Mouse (Mus musculus) forebrain, embryonic 10.5 days (tissue): ENCODE measurements around the gene Sox2. TPM values are rescaled to one million over a fixed set of nuclear protein-coding genes. Genes with fewer than 3 reads are reported as not detected.

Source experiments
- DNase-seq: peaks from one replicate; pipeline ENCODE4 v3.0.0-alpha.2; 2017; ENCODE audit warnings: low spot score; ENCODE audit errors: extremely low spot score
- H3K27ac ChIP-seq: fragments of 300-500 bp; sonication (generic); 2 replicates; pipeline ENCODE4 v1.5.1; 2016; ENCODE audit warnings: mild to moderate bottlenecking
- H3K27me3 ChIP-seq: fragments of 300-500 bp; sonication (generic); 2 replicates; pipeline ENCODE4 v1.6.1; 2016; ENCODE audit warnings: mild to moderate bottlenecking; ENCODE audit not compliant: poor library complexity, severe bottlenecking
- H3K36me3 ChIP-seq: fragments of 300-500 bp; sonication (generic); replicated peaks from 2 replicates; pipeline ENCODE4 v1.6.1; 2016; ENCODE audit warnings: mild to moderate bottlenecking, moderate library complexity
- H3K4me1 ChIP-seq: fragments of 300-500 bp; sonication (generic); 2 replicates; pipeline ENCODE4 v1.6.1; 2016
- H3K4me3 ChIP-seq: fragments of 300-500 bp; sonication (generic); 2 replicates; pipeline ENCODE4 v1.5.1; 2016; ENCODE audit warnings: mild to moderate bottlenecking, moderate library complexity
- H3K9me3 ChIP-seq: fragments of 300-500 bp; sonication (generic); 2 replicates; pipeline ENCODE4 v1.6.1; 2016; ENCODE audit warnings: mild to moderate bottlenecking, moderate library complexity
- WGBS: fragments of 180-500 bp; shearing (Covaris S2); methylation state at CpG from one replicate; pipeline ENCODE4 v1.1.7; 2016; 5-methylcytosine and 5-hydroxymethylcytosine counted together
- polyA plus RNA-seq: library from polyadenylated mRNA; unstranded; fragments of >200 nt; fragmentation: Nextera tagmentation; extraction: Ambion mirVana; gene quantifications from 2 replicates; pipeline ENCODE4 v1.2.1, GENCODE M21; 2016

Gene Sox2
- polyA plus RNA-seq, 1 experiment from 2014 or later: 29.3 TPM

GRCm38 (mm10) chr3:34648105-34648832 lies 1.9 kb upstream of the Sox2 start:
- Histone ChIP-seq H3K27ac (peak overlapping the region; percentile 99), H3K9me3 (no peaks in the 10 kb centered on the region), H3K27me3 (peaks cover 82% of the 10 kb centered on the region), H3K4me1 (peaks cover 64% of the 10 kb centered on the region), H3K36me3 (peaks cover 26% of the 10 kb centered on the region), H3K4me3 (peak overlapping the region; percentile 79)
- 0% methylated on average over 19 of the region's 19 CpGs for WGBS
- peak; percentile 75 for DNase-seq

- Histone ChIP-seq H3K4me1 (peaks cover 56% of the 10 kb centered on the region), H3K27me3 (peaks cover 74% of the 10 kb centered on the region), H3K4me3 (peak overlapping the region; percentile 79), H3K27ac (peak overlapping the region; percentile 99), H3K36me3 (peaks cover 28% of the 10 kb centered on the region), H3K9me3 (no peaks in the 10 kb centered on the region)
- peak; percentile 70 for DNase-seq
- under 1% methylated on average over 50 of the region's 50 CpGs for WGBS
Observed at GRCm38 (mm10) chr3:34648833-34649719, 1.1 kb upstream of the Sox2 start.

GRCm38 (mm10) chr3:34650621-34651361 lies 586 bp downstream of the Sox2 start:
- peaks cover 28% of the 10 kb centered on the region for H3K36me3 ChIP-seq
- H3K9me3 ChIP-seq: no peaks in the 10 kb centered on the region
- peak overlapping the region; percentile 99 for H3K27ac ChIP-seq
- peak; percentile 67 for DNase-seq
- H3K27me3 ChIP-seq: peaks cover 74% of the 10 kb centered on the region
- H3K4me1 ChIP-seq: peaks cover 45% of the 10 kb centered on the region
- under 1% methylated on average over 67 of the region's 67 CpGs for WGBS
- H3K4me3 ChIP-seq: peak overlapping the region; percentile 79

DNA sequence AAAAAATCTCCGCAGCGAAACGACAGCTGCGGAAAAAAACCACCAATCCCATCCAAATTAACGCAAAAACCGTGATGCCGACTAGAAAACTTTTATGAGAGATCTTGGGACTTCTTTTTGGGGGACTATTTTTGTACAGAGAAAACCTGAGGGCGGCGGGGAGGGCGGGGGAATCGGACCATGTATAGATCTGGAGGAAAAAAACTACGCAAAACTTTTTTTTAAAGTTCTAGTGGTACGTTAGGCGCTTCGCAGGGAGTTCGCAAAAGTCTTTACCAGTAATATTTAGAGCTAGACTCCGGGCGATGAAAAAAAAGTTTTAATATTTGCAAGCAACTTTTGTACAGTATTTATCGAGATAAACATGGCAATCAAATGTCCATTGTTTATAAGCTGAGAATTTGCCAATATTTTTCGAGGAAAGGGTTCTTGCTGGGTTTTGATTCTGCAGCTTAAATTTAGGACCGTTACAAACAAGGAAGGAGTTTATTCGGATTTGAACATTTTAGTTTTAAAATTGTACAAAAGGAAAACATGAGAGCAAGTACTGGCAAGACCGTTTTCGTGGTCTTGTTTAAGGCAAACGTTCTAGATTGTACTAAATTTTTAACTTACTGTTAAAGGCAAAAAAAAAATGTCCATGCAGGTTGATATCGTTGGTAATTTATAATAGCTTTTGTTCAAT lies 1.4 kb downstream of the Sox2 start:
- DNase-seq: no peak
- peak overlapping the region; percentile 79 for H3K4me3 ChIP-seq
- peak overlapping the region; percentile 99 for H3K27ac ChIP-seq
- H3K36me3 ChIP-seq: peaks cover 28% of the 10 kb centered on the region
- H3K4me1 ChIP-seq: peaks cover 45% of the 10 kb centered on the region
- WGBS: under 1% methylated on average over 26 of the region's 26 CpGs
- H3K9me3 ChIP-seq: no peaks in the 10 kb centered on the region
- H3K27me3 ChIP-seq: peaks cover 74% of the 10 kb centered on the region

DNA sequence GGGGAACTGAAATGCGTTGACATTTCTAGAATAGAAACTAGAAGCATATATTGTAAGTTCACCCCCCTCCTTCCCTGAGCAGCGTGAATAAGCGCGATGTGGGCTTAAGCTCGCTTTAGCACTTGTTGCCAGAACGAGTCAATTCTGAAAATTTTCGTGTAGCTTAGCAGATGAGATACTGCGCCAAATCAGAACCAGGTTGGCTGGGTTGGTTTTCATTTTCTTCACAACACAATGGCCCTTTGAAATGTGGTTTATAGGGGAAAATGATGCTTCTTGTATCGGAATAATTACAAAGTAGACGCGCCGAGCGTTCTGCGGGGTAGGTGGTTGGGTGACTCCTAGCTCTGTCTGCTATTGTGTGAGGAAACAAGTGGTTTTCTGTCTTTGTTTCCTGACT lies 2.4 kb downstream of the Sox2 start:
- peaks cover 36% of the 10 kb centered on the region for H3K36me3 ChIP-seq
- H3K4me1 ChIP-seq: peaks cover 45% of the 10 kb centered on the region
- DNase-seq: peak; percentile 45
- H3K9me3 ChIP-seq: no peaks in the 10 kb centered on the region
- peaks cover 78% of the 10 kb centered on the region for H3K27me3 ChIP-seq
- peak overlapping the region; percentile 99 for H3K27ac ChIP-seq
- H3K4me3 ChIP-seq: peak overlapping the region; percentile 79
- under 1% methylated on average over 14 of the region's 14 CpGs for WGBS

- WGBS: under 1% methylated on average over 26 of the region's 26 CpGs
- Histone ChIP-seq H3K4me1 (peaks cover 46% of the 10 kb centered on the region), H3K27ac (peak overlapping the region; percentile 99), H3K27me3 (peaks cover 81% of the 10 kb centered on the region), H3K4me3 (peak overlapping the region; percentile 79), H3K36me3 (peaks cover 44% of the 10 kb centered on the region), H3K9me3 (no peaks in the 10 kb centered on the region)
- peak; percentile 34 for DNase-seq
Observed at GRCm38 (mm10) chr3:34653235-34653976, 3.2 kb downstream of the Sox2 start.

- Histone ChIP-seq H3K27ac (peak overlapping the region; percentile 99), H3K4me1 (peaks cover 46% of the 10 kb centered on the region), H3K9me3 (no peaks in the 10 kb centered on the region), H3K4me3 (peak overlapping the region; percentile 79), H3K36me3 (peaks cover 44% of the 10 kb centered on the region), H3K27me3 (peaks cover 81% of the 10 kb centered on the region)
- WGBS: 2% methylated on average over 9 of the region's 9 CpGs
- DNase-seq: peak; percentile 74
Observed at GRCm38 (mm10) chr3:34653977-34654500, 3.8 kb downstream of the Sox2 start.

- Histone ChIP-seq H3K36me3 (peaks cover 44% of the 10 kb centered on the region), H3K27me3 (peaks cover 81% of the 10 kb centered on the region), H3K4me1 (peaks cover 46% of the 10 kb centered on the region), H3K9me3 (no peaks in the 10 kb centered on the region), H3K27ac (peak overlapping the region; percentile 99), H3K4me3 (peak overlapping the region; percentile 79)
- DNase-seq: no peak
- 19% methylated on average over 6 of the region's 6 CpGs for WGBS
Observed at GRCm38 (mm10) chr3:34654781-34655180, 4.6 kb downstream of the Sox2 start.

DNA sequence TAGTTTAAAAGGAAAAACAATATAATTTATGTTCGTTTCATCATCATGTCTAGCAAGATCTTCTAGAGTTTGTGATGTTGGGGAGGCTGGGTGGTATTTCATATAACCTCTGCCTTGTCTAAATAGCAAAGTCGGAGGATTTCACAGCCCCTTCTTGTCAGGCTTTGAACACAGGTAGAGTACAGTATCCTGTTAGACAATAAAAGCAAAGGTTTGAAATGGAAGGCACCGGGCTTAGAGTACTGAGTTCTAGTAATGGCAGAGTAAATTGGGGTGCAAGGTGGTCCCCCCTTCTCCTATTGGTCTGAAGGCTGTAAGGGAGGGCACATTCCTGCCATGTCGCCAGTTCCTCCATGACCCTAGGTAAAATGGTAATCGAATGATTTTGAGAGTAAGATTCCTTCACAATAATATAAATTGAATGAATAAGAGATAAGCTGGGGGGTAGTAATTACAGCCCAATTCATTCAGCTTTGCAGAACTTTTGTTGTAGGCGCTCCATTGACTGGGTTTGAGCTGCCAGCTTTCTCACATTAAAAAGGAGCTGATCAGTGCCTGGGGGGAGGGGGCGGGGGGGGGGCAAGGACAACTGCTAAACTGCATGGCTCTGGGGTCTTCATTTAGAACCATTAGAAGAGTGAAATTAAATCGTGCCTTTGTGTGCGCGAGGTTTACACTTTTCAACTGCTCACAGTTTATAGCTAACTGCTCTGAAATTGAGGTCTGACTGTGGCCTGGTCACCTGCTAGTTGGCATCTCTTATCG lies 5.3 kb downstream of the Sox2 start:
- peak overlapping the region; percentile 79 for H3K4me3 ChIP-seq

DNA sequence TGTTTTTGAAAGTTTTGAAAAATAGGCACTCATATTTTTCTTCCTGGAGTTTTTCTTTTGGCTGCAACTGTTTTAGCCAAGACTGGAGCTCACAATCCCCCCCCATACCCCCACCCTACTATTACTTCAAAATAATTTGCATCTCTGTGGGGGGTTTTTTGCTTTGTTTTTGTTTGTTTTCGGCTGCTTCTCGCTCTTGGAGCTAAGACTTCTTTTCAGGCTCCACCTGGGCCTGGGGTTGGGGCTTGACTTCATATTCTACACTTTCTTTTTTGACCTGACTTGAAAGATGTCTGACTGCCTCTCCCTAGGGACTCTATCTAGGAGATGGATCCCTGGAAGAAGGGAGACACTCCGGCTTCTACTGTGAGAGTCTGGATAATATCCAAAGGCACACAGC lies 5.9 kb downstream of the Sox2 start:
- no peaks in the 10 kb centered on the region for H3K9me3 ChIP-seq
- H3K4me1 ChIP-seq: peaks cover 60% of the 10 kb centered on the region
- peaks cover 82% of the 10 kb centered on the region for H3K27me3 ChIP-seq
- H3K36me3 ChIP-seq: peaks cover 36% of the 10 kb centered on the region
- 3% methylated on average over 3 of the region's 3 CpGs for WGBS
- peak overlapping the region; percentile 99 for H3K27ac ChIP-seq
- DNase-seq: no peak
- H3K4me3 ChIP-seq: peak overlapping the region; percentile 79

More for the DNA sequence above, 5.3 kb downstream of the Sox2 start:
- WGBS: 5% methylated on average over 11 of the region's 11 CpGs
- peak; percentile 57 for DNase-seq
- Histone ChIP-seq H3K27me3 (peaks cover 82% of the 10 kb centered on the region), H3K9me3 (no peaks in the 10 kb centered on the region), H3K27ac (peak overlapping the region; percentile 99), H3K36me3 (peaks cover 43% of the 10 kb centered on the region), H3K4me1 (peaks cover 54% of the 10 kb centered on the region)
